ENCODE assay signal across 9 mouse cellular contexts in the genomic region with DNA sequence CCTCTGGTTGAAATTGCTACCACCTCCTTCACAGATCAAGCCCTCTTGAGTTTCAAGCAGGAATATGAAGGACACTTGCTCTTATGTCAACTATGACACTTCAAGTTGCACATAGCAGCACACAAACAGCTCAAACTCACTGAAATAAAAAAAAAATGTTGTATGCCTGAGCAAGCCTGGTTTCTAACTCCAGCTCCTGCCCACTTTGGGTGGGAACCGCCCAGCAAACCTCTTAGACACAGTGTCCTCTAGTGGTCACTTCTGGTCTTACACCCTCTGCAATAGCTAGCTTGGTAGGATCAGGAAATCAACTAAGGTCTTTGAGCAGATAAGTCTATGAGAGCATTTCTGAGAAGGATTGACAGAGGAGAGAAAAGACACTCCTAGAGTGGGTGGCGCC. TPM values are rescaled to one million over a fixed set of nuclear protein-coding genes. Genes with fewer than 3 reads are reported as not detected.
DNase-seq lines count a peak whose midpoint lies in the region; ATAC-seq and TF ChIP-seq lines count a peak whose summit lies in the region.
"Had no signal": no experiment of that assay in that cellular context is flagged by ENCODE, and none has a peak within 500 bp of the region (broad histone marks: within the 10 kb centered on the region; RNA-seq: fewer than 3 reads in every experiment).

No protein-coding gene starts in this region.

- no peak overlapping the region for H3K27ac ChIP-seq in kidney, adult 2 months (ENCODE audit: insufficient read depth, low read depth, low read length)
- H3K27ac ChIP-seq in kidney, embryonic 16.5 days (ENCODE audit: low read length): no peak overlapping the region
- H3K27ac ChIP-seq in ES-E14 (ENCODE audit: insufficient read depth, low read depth, low read length, poor library complexity, severe bottlenecking): no peak overlapping the region
- H3K27ac ChIP-seq in bone marrow, adult 2 months (ENCODE audit: control insufficient read depth, insufficient read depth, low read depth, low read length, poor library complexity): no peak overlapping the region
- H3K27ac ChIP-seq: neural tube, embryonic 13.5 days had no signal

- no peak overlapping the region for H3K4me2 ChIP-seq in kidney, embryonic 16.5 days (replicated peaks; ENCODE audit: low read depth, low read length)
- H3K4me2 ChIP-seq: neural tube, embryonic 13.5 days had no signal

- no peaks in the 10 kb centered on the region for H3K27me3 ChIP-seq in kidney, adult 2 months (replicated peaks; ENCODE audit: control insufficient read depth, insufficient read depth, low read length)
- peaks cover 6% of the 10 kb centered on the region; the same call in 1 of the 2 replicates for H3K27me3 ChIP-seq in kidney, embryonic 16.5 days (ENCODE audit: insufficient read depth, low read length)
- H3K27me3 ChIP-seq: neural tube, embryonic 13.5 days had no signal

- no peaks in the 10 kb centered on the region for H3K4me1 ChIP-seq in kidney, adult 2 months (ENCODE audit: control insufficient read depth, insufficient read depth, low read length)
- H3K4me1 ChIP-seq in kidney, embryonic 16.5 days (ENCODE audit: insufficient read depth, low read length): peaks cover 13% of the 10 kb centered on the region
- no peaks in the 10 kb centered on the region for H3K4me1 ChIP-seq in ES-E14 (ENCODE audit: control insufficient read depth in 2 of 2, insufficient read depth in 2 of 2, low read length in 2 of 2, poor library complexity in 1 of 2)
- H3K4me1 ChIP-seq in bone marrow, adult 2 months (ENCODE audit: control insufficient read depth, insufficient read depth, low read length): no peaks in the 10 kb centered on the region
- H3K4me1 ChIP-seq: neural tube, embryonic 13.5 days had no signal

- peak; percentile 65 for DNase-seq in kidney, adult 2 months
- peak; percentile 56 for DNase-seq in ES-E14 (ENCODE audit: low read depth, low spot score)
- peak; percentile 66 for DNase-seq in left cerebral cortex, postnatal 4 days
- peak; percentile 17 for DNase-seq in ovary, postnatal 36 days (ENCODE audit: low spot score)
- DNase-seq in urinary bladder, postnatal 4 days (ENCODE audit: low spot score in 2 of 2): peak; percentile 31 to 76

- no peaks in the 10 kb centered on the region for H3K36me3 ChIP-seq in kidney, adult 2 months (ENCODE audit: control insufficient read depth, insufficient read depth, low read length)
- H3K36me3 ChIP-seq in kidney, embryonic 16.5 days (ENCODE audit: insufficient read depth, low read length): no peaks in the 10 kb centered on the region
- no peaks in the 10 kb centered on the region for H3K36me3 ChIP-seq in ES-E14 (ENCODE audit: control insufficient read depth, insufficient read depth, low read length, poor library complexity, severe bottlenecking)
- H3K36me3 ChIP-seq: neural tube, embryonic 13.5 days had no signal

- 21% methylated on average over 2 of the region's 2 CpGs for WGBS in kidney, adult 2 months
- whole genome bisulfite sequencing in kidney, embryonic 16.5 days: 31% methylated on average over 2 of the region's 2 CpGs
- WGBS in bone marrow, adult 2 months: 28% methylated on average over 2 of the region's 2 CpGs

- peak; percentile 83 for TF ChIP-seq CTCF in kidney, adult 2 months (conservative IDR thresholded peaks at IDR 0.05; ENCODE audit: insufficient read depth, insufficient read length, low read depth, low read length)
- peak; percentile 76 for TF ChIP-seq CTCF in bone marrow, adult 2 months (IDR thresholded peaks at IDR 0.05; ENCODE audit: control insufficient read depth, insufficient read depth, low read length)

- ATAC-seq in kidney, embryonic 16.5 days (ENCODE audit: low FRiP score, low TSS enrichment): no peak
- peak; percentile 77 for ATAC-seq in granulocyte monocyte progenitor cell, adult 5-6 weeks (replicated peaks; ENCODE audit: poor library complexity, severe bottlenecking)

- H3K4me3 ChIP-seq in kidney, adult 2 months (ENCODE audit: insufficient read depth, low read depth, low read length): no peak overlapping the region
- no peak overlapping the region for H3K4me3 ChIP-seq in kidney, embryonic 16.5 days (ENCODE audit: low read length)
- H3K4me3 ChIP-seq in ES-E14 (ENCODE audit: insufficient read depth in 1 of 2, low read depth in 1 of 2, low read length in 2 of 2, poor library complexity in 1 of 2, severe bottlenecking in 1 of 2): no peak overlapping the region
- no peak overlapping the region for H3K4me3 ChIP-seq in bone marrow, adult 2 months (replicated peaks; ENCODE audit: control insufficient read depth, low read depth, low read length)
- H3K4me3 ChIP-seq: neural tube, embryonic 13.5 days had no signal

- in situ Hi-C loops in ES-E14 (cut with MboI; ENCODE audit: low sequenced_read_pairs in 2 of 2, unreplicated experiment in 2 of 2): no loop called here

- H3K9me3 ChIP-seq in kidney, embryonic 16.5 days (ENCODE audit: low read length): no peaks in the 10 kb centered on the region
- no peaks in the 10 kb centered on the region for H3K9me3 ChIP-seq in ES-E14 (ENCODE audit: control insufficient read depth, insufficient read depth, low read depth, low read length)

- intact Hi-C loops in left cerebral cortex, postnatal 4 days (cut with DNase I): no loop called here

- no peak for TF ChIP-seq POLR2A in kidney, adult 2 months (IDR thresholded peaks at IDR 0.05; ENCODE audit: low read depth, low read length)
- TF ChIP-seq POLR2A in bone marrow, adult 2 months (IDR thresholded peaks at IDR 0.05; ENCODE audit: borderline replicate concordance, control insufficient read depth, low read depth, low read length): no peak

- H3K9ac ChIP-seq in kidney, embryonic 16.5 days (replicated peaks; ENCODE audit: low read length): no peak overlapping the region
- no peak overlapping the region for H3K9ac ChIP-seq in ES-E14 (ENCODE audit: insufficient read depth, low read depth, low read length, poor library complexity, severe bottlenecking)
- H3K9ac ChIP-seq: neural tube, embryonic 13.5 days had no signal

TF ChIP-seq in ES-E14, 5 proteins besides CTCF, POLR2A, EP300 and RAD21:
- TF ChIP-seq ZNF384 (IDR thresholded peaks at IDR 0.05; ENCODE audit: low read depth, low read length) (no peak), ZC3H11A (IDR thresholded peaks at IDR 0.05; ENCODE audit: borderline replicate concordance, low read depth, low read length) (peak; percentile 34; the same call in 1 of the 2 replicates), HCFC1 (IDR thresholded peaks at IDR 0.05; ENCODE audit: borderline replicate concordance, insufficient read depth, low read length) (no peak)

RNA-seq across cellular contexts. Expression of a gene that starts 54.2 kb away (rescaled TPM):
- polyA plus RNA-seq in kidney, adult 2 months (2012; rRNA removed): 6,294 and 8,063 TPM in 2 replicates
- 1,273 and 1,285 TPM in 2 replicates for polyA plus RNA-seq in kidney, embryonic 16.5 days (2015; fragmentation: Nextera tagmentation; extraction: Ambion mirVana)
- total RNA-seq in ES-E14 (2012; rRNA removed): 9,468 and 9,830 TPM in 2 replicates
- polyA plus RNA-seq in bone marrow, adult 2 months (2011; ENCODE audit: insufficient read depth, insufficient read length, low replicate concordance, missing spikeins): 4,657 and 4,712 TPM in 2 replicates
- total RNA-seq in granulocyte monocyte progenitor cell, adult 5-6 weeks (2014; fragmentation: Nextera tagmentation): 3,366 and 4,270 TPM in 2 replicates
- 4,896 and 5,913 TPM in 2 replicates for total RNA-seq in granulocyte monocyte progenitor cell, adult 5-6 weeks (2017)
- 1,000 to 10,000 TPM; 2,004 to 2,011 TPM for total RNA-seq in left cerebral cortex, postnatal 4 days (2021)
